Mouse (Mus musculus): ENCODE measurements around the gene Dus2.

The Dus2 gene

DNA sequence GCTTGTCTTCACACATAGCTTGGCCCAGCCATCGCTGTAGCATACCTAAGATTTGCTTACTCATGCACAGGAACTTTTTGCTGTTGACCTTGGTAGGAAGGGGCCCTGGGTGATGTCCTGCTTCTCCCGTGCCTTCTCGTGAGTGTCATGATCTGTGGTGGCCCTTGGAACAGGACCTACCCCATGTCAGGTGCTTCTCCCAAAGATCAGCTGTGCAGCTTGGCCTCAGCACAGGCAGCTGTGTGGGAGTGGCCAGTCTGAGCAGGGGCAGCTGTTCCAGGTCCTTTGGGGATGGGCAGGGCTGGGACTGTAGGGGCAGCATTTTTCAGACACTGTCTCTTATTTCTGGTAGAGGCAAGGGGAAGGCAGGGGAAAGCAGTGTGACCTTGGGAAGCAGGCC lies 53.0 kb downstream of the Dus2 start:
- DNase-seq (ENCODE audit: low read depth, low spot score): no peak

DNA sequence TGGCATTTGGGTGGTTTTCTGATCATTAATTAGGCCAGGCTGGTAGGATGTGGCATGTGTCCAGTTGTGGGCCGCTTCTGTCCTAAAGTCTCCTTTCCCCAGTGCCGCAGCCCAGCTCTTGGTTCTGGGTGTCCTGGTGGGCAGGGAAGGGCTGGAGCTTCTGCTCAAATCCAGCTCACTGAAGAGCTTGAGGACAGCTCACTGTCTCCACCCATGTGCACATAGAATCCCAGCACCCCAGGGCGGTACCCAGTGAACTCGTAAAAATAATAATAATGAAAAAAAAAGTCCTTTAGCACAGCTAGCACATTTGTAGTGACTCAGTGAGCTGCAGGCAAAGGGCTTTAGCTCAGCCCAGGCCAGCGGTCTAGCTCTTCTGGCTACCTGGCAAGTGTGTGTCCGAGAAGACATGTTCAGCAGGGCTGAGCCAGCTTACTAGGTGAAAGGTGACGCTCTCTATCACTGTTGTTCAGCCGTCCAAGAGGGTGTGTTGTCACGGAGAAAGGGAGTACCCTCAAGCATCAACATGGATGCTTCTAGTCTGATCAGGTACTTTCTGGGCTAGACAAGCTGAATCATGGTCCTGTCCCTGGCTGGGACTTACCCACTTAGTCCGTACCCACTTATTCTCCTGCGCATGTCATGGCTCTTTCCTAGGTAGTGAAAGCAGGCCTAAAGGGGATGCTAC lies 55.9 kb downstream of the Dus2 start:
- peak; percentile 55 for DNase-seq (ENCODE audit: low read depth, low spot score)

DNA sequence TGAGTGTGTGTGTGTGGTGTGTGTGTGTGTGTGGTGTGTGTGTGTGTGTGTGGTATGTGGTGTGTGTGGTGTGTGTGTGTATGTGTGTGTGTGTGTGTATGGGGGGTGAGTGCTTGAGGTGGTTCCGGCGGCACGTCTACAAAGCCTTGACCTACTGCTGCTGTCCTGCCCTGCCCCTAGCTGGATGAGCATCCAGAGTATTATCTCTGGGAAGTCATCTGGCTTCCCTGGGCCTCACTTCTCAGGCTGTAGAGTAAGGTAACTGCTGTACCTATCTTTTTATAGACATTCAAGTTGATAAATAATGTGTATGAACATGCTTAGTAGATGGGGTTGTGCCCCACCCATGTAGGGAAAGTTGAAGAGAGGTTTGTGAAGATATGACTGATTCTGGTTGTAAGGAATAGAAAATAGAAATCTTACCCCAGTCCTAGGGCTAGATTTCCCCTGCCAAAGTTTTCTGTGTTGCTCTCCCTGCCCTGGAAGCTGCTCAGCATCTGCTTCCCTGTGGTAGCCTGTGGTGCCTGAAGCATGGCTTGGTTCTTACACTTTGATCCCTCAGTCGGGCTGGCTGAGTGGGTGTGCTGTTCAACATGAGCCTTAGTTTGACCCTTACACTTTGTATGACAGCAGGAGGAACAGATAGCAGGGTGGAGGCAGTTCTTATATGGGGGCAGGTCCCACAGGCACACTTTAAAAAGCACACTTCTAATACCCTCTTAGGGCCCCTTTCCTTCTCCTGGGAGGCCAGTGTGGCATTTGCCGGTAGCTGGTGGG lies 56.9 kb downstream of the Dus2 start:
- no peak for DNase-seq (ENCODE audit: low read depth, low spot score)

GRCm38 (mm10) chr8:106049840-106050239 lies 58.7 kb downstream of the Dus2 start:
- no peak for DNase-seq (ENCODE audit: low read depth, low spot score)

GRCm38 (mm10) chr8:106051068-106051467 lies 59.9 kb downstream of the Dus2 start:
- DNase-seq (ENCODE audit: low read depth, low spot score): no peak

GRCm38 (mm10) chr8:106052510-106053089 lies 61.5 kb downstream of the Dus2 start:
- DNase-seq (ENCODE audit: low read depth, low spot score): no peak

DNA sequence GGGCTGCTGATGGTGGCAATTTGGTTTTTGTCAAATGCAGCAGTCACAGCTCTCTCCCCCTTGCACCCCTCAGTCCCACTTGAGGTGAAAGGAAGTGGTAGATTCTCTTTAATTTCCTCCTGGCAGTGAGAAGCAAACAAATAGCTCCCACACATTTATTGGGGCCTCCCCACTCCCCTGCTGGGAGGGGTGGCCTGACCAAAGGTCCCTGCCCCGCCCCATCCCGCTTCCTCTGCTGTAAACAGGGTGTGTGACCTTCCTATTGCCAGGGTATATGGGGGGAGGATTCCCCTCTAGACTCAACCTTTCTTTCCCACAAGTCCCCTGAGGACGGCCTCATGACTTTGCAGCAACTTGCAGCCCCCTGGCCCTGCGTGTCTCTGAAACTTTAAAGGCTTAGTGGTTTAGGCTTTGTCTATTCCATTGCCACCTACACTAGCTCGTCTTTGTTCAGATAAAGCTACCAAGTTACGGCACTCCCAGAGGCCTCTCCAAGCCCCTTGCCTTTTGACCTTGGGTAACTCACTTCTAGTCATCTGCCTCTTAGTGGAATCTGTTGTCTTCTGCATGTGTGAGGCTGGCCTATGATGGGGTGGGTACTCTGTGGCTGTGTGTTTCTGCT lies 63.2 kb downstream of the Dus2 start:
- DNase-seq (ENCODE audit: low read depth, low spot score): no peak

GRCm38 (mm10) chr8:106055038-106055437 lies 63.9 kb downstream of the Dus2 start:
- no peak for DNase-seq (ENCODE audit: low read depth, low spot score)

DNA sequence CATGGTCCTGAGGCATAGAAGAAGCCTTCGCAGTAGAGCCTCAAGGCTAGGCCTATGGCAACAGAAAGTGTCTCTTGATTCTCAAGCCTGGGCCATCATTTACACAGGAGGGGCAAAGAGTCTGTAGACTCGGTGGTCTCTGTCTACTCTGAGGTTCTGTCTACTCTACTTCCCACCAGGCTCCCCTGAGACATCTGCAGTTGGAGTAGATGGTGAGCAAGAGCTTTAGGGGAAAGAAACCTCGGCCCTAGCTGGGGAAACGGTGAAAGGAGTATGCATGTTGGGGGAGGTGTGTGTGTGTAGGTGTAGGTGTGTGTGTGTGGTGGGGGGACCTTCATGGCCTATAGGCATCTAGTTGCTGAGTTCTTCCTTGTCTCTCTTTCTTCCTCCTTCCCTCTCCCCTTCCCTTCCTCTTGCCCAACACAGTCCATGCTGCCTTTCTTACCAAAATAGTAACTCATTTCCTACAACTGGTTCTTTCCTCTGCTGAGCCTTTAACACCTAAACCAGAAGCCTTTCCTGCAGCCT lies 65.4 kb downstream of the Dus2 start:
- no peak for DNase-seq (ENCODE audit: low read depth, low spot score)

- peak; percentile 91 for DNase-seq (ENCODE audit: low read depth, low spot score)
These were observed 67.8 kb downstream of the Dus2 start, which contains the start of gene Nfatc3 for GRCm38 (mm10) chr8:106058731-106059612. Gene Nfatc3, plus strand, starts transcription at chr8:106058840.

GRCm38 (mm10) chr8:106059613-106060371 lies 68.7 kb downstream of the Dus2 start:
- peak; percentile 53 for DNase-seq (ENCODE audit: low read depth, low spot score)

DNA sequence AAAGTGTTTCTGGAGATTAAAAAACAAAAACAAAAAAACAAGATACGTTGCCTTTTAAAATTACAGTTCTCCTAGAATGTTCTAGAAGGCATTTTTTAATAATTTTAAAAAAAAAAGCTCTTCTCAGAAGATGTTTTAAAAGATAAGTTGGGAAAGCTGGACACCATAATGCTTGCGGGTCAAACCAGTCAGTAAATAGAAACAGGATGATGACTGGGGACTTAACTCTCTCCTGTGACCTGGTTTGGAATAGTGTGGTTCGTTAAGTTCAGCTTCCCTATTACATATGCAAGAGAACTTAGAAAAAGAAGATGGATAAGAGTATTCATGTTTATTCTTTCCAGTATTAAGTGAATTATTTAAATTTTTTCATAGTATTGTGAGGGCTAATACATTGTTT lies 69.4 kb downstream of the Dus2 start:
- DNase-seq (ENCODE audit: low read depth, low spot score): no peak

DNA sequence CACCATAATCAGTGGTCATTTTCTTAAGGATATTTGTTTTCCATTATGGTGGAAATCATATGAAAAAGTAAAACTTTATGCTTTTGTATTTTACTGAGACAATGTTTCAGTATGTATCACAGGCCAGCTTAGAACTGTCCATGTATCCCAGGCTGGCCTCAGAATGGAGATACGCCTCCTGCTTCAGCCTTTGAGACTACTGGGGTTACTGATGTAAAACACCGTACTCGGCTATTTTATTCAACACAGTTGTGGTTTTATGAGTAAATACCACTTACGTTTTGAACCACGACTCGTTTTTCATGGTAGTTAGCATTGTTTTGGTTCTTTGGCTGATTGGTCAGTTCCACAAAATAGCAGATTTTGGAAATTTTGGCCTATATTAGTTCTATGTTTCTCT lies 70.5 kb downstream of the Dus2 start:
- DNase-seq (ENCODE audit: low read depth, low spot score): no peak

DNA sequence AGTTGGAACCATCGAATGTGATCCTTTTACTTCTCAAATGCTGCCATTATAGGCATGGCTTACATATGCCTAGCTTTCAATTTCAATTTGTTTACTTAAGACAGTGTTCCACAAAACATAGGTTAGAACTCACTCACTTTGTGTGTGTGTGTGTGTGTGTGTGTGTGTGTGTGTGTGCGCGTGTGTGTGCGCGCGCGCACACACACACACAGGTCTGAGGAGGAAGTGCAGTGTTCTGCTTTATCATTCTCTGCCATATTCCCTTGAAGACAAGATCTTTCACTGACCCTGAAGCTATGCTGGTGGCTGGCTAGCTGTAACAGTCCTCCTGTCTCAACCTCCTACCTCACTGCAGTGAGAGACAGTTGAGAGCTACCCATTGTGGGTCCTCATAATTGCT lies 71.9 kb downstream of the Dus2 start:
- no peak for DNase-seq (ENCODE audit: low read depth, low spot score)

DNA sequence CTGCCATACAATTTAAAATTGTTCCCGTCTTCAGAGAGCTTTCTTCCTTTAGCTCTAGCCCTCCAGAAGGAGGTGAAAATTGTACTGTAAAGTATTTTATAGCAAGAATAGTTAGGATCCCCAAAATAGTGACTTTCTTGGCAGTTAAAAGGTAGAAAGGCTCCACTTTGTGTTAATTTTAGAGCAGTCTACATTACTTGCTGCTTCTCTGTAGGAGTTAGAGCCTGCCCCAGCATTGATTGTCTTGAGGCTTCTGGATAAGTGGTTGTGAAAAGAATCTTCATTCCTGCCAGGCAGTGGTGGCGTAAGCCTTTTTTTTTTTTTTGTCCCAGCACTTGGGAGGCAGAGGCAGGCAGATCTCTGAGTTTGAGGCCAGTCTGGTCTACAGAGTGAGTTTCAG lies 75.6 kb downstream of the Dus2 start:
- DNase-seq (ENCODE audit: low read depth, low spot score): no peak

DNA sequence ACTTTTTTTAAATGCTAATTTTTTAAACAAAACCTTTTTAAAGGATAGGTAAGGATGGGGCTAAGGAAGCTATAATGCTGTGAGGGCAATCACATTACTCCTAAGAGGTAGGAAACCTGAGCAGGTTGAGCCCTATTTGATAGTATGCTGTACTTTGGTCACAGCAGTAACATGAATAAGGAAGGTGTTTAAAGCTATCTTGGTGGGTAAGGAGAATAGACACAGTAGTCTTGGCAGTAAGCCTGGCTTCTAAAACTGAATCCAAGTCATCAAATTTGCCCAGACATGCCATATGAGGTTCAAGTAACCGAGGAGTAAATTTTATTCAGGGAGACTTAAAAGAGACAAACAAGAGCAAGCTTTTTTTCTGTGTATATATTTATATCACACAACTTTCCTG lies 78.4 kb downstream of the Dus2 start:
- DNase-seq (ENCODE audit: low read depth, low spot score): no peak

GRCm38 (mm10) chr8:106072113-106072512 lies 81.0 kb downstream of the Dus2 start:
- no peak for DNase-seq (ENCODE audit: low read depth, low spot score)

- DNase-seq (ENCODE audit: low read depth, low spot score): no peak
These were observed 83.1 kb downstream of the Dus2 start for GRCm38 (mm10) chr8:106074236-106074635.

DNA sequence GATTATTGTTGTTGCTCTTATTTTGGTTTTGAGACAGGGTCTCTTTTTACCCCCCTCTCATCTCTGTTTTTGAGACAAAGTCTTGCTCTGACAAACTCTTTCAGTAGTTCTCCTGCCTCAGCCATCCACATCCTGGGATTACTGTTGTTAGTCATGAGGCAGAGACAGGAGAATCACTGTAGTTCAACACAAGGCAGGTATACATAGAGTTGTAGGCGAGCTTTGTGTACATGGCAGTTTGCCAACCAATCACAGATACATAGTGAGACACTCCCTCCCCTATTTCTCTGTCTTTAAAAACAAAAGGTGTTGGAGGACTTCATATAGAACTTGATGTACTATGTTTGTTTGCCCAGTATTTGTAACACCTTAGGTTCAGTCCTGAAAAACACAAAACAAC lies 83.5 kb downstream of the Dus2 start:
- DNase-seq (ENCODE audit: low read depth, low spot score): no peak

- DNase-seq (ENCODE audit: low read depth, low spot score): no peak
These were observed 84.2 kb downstream of the Dus2 start for GRCm38 (mm10) chr8:106075161-106075862.

Data from c-Kit-negative CD71-positive TER-119-positive erythroid progenitor cells, embryonic 14.5 days (primary cell).